Mouse (Mus musculus) midbrain, embryonic 13.5 days (tissue): Measurements from ENCODE around the gene Epb41l1. TPM values are rescaled to one million over a fixed set of nuclear protein-coding genes. Genes with fewer than 3 reads are reported as not detected.
"Not testable (repeated sequence)": the region's sequence is repeated elsewhere in the genome, so short reads cannot be mapped to it uniquely, and the experiment has no call there.

Experiments
- ATAC-seq: fragments of 200-750 bp; cut with Nextera tagmentation; 2 replicates; pipeline ENCODE4 v1.8.0; 2017; ENCODE audit warnings: mild to moderate bottlenecking, moderate TSS enrichment, moderate library complexity
- H3K27ac ChIP-seq: fragments of 300-500 bp; sonication (generic); 2 replicates; pipeline ENCODE4 v1.5.1; 2015; ENCODE audit warnings: inconsistent platforms, mild to moderate bottlenecking, moderate library complexity
- H3K27me3 ChIP-seq: fragments of 300-500 bp; sonication (generic); 2 replicates; pipeline ENCODE4 v1.6.1; 2015; ENCODE audit warnings: mild to moderate bottlenecking, inconsistent platforms
- H3K36me3 ChIP-seq: fragments of 300-500 bp; sonication (generic); 2 replicates; pipeline ENCODE4 v1.6.1; 2015; ENCODE audit warnings: mild to moderate bottlenecking, inconsistent platforms
- H3K4me1 ChIP-seq: fragments of 300-500 bp; sonication (generic); replicated peaks from 2 replicates; pipeline ENCODE4 v1.6.1; 2015; ENCODE audit warnings: inconsistent platforms
- H3K4me2 ChIP-seq: fragments of 300-500 bp; sonication (generic); replicated peaks from 2 replicates; pipeline ENCODE4 v1.6.1; 2015; ENCODE audit warnings: moderate library complexity, mild to moderate bottlenecking, inconsistent platforms
- H3K4me3 ChIP-seq: fragments of 300-500 bp; sonication (generic); replicated peaks from 2 replicates; pipeline ENCODE4 v1.5.1; 2015; ENCODE audit warnings: mild to moderate bottlenecking, inconsistent platforms
- H3K9ac ChIP-seq: fragments of 300-500 bp; sonication (generic); replicated peaks from 2 replicates; pipeline ENCODE4 v1.6.1; 2015; ENCODE audit warnings: mild to moderate bottlenecking, inconsistent platforms
- H3K9me3 ChIP-seq: fragments of 300-500 bp; sonication (generic); 2 replicates; pipeline ENCODE4 v1.6.1; 2016; ENCODE audit warnings: mild to moderate bottlenecking, inconsistent platforms
- WGBS: fragments of 180-500 bp; shearing (Covaris S2); methylation state at CpG from one replicate; pipeline ENCODE4 v1.1.7; 2015; 5-methylcytosine and 5-hydroxymethylcytosine counted together
- polyA plus RNA-seq: library from polyadenylated mRNA; unstranded; fragments of >200 nt; fragmentation: Nextera tagmentation; extraction: Ambion mirVana; gene quantifications from 2 replicates; pipeline ENCODE4 v1.2.1, GENCODE M21; 2015

The Epb41l1 gene
- polyA plus RNA-seq, 1 experiment from 2014 or later: 11.9 TPM

DNA sequence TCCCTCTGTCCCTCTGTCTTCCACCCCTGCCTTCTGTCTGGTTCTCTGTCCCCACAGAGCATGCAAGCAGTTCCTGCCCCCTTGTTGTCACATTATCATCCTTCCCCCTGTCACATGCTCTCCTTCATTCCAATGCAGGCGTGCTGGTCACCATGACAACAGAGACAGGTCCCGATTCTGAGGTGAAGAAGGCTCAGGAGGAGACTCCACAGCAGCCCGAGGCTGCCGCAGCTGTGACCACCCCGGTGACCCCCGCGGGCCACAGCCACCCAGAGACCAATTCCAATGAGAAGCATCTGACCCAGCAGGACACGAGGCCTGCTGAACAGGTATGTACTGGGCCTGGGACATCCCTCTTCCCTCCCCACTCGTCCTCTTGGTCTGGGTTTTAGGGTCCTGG is 73.1 kb downstream of the Epb41l1 start:
- no peak overlapping the region for H3K27ac ChIP-seq
- no peaks in the 10 kb centered on the region for H3K9me3 ChIP-seq
- ATAC-seq: peak; percentile 15; the same call in 1 of the 2 replicates
- H3K36me3 ChIP-seq: peaks cover 41% of the 10 kb centered on the region
- H3K4me2 ChIP-seq: no peak overlapping the region
- H3K4me3 ChIP-seq: no peak overlapping the region
- peak overlapping the region; percentile 42 for H3K9ac ChIP-seq
- H3K27me3 ChIP-seq: no peaks in the 10 kb centered on the region
- whole genome bisulfite sequencing: 27% methylated on average over 9 of the region's 9 CpGs
- H3K4me1 ChIP-seq: peaks cover 50% of the 10 kb centered on the region

DNA sequence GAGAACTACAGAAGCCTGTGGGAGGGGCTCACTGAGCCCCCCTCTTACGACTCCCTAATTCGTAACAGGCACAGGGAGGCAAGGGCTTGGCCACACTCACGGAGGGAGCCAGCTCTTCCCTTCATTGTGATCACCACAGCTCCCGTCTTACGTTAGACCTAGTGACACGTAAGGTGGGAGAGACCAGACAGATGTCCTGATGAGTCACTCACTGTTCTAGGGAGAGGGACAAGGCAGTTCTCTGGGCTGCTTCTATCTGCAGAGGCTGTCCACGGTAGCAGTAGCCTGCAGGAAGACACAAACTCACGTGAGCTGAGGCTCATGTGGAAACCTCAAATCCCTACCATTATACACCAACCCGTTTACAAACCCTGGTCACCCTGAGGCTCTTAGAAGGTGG is 73.8 kb downstream of the Epb41l1 start:
- Histone ChIP-seq H3K9me3 (no peaks in the 10 kb centered on the region), H3K4me2 (no peak overlapping the region), H3K27ac (no peak overlapping the region), H3K27me3 (no peaks in the 10 kb centered on the region), H3K4me3 (no peak overlapping the region), H3K36me3 (peaks cover 45% of the 10 kb centered on the region), H3K4me1 (peaks cover 50% of the 10 kb centered on the region), H3K9ac (no peak overlapping the region)
- no peak for ATAC-seq
- 82% methylated on average over 9 of the region's 9 CpGs for WGBS

DNA sequence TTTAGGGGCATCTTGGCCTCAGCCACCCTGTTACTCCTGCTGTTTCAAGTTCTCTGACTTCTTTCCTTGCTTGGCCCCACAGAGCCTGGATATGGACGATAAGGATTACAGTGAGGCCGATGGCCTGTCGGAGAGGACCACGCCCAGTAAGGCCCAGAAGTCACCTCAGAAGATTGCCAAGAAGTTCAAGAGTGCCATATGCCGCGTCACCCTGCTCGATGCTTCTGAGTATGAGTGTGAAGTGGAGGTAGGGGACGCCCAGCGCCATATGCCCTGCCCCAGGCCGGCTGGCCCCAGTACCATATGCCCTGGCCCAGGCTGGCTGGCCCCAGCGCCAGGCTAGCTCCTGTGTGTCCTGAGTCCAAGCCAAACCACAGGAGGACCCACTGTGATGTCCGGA is 74.2 kb downstream of the Epb41l1 start:
- WGBS: 95% methylated on average over 12 of the region's 12 CpGs
- Histone ChIP-seq H3K9ac (no peak overlapping the region), H3K36me3 (peaks cover 49% of the 10 kb centered on the region), H3K4me3 (no peak overlapping the region), H3K27ac (no peak overlapping the region), H3K4me1 (peaks cover 48% of the 10 kb centered on the region), H3K4me2 (no peak overlapping the region), H3K27me3 (no peaks in the 10 kb centered on the region), H3K9me3 (no peaks in the 10 kb centered on the region)
- no peak for ATAC-seq

DNA sequence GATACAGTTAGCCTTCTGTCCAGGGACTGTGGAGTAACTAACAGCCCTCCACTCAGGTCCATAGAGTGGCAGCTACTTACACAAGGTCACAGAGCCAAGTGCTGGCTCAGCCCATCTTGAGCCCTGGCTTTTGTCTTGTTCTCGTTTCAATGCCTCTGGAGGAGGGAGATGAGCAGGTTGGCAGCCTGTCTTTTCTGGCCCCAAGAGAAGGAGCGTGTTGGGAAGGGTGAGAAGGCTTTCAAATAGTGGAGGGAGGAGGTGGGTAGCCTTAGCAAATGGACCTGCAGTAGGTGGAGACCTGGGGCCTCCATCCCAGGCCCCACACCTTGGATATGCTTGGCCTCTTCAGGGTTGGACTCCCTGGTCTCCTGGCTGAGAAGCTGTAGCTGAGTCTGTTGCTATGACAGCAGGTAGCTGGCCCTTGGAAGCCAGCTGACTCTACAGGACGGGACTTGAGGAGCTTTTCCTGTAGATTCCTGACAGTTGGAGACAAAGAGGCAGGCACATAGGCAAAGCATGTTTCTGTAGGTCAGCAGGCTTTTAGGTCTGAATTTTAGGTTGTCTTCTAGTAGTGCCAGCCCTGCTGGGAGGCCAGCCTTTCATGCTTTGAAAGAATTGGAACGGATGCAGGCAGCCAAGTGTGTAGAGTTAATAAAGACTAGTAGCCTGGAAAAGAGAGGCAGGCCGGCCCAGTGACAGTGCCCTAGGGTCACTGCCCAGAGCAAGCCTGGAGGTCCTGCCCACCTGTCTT is 76.3 kb downstream of the Epb41l1 start:
- no peaks in the 10 kb centered on the region for H3K9me3 ChIP-seq
- H3K27me3 ChIP-seq: no peaks in the 10 kb centered on the region
- H3K9ac ChIP-seq: no peak overlapping the region
- H3K4me2 ChIP-seq: no peak overlapping the region
- ATAC-seq: no peak
- peaks cover 61% of the 10 kb centered on the region for H3K36me3 ChIP-seq
- 20% methylated on average over 5 of the region's 5 CpGs for WGBS
- H3K4me1 ChIP-seq: peaks cover 29% of the 10 kb centered on the region
- no peak overlapping the region for H3K4me3 ChIP-seq
- no peak overlapping the region for H3K27ac ChIP-seq

DNA sequence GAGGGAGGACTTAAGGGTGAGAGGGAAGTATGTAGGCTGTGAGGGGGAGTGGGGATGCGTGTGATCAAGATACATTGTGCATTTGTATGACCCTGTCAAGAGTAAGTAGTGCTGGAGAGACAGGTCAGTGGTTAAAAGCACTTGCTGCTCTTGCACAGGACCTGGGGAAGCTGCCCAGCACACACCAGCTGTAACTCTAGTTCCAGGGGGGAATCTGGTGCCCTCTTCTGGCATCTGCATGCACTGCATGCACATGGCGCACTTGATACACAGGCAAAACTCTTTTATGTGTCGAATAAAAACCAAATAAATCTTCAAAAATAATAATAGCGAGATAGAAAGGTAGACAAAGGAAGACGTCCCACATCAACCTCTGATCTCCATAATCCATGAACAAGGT is 77.2 kb downstream of the Epb41l1 start:
- no peak overlapping the region for H3K9ac ChIP-seq
- no peak overlapping the region for H3K27ac ChIP-seq
- 57% methylated on average over 5 of the region's 5 CpGs for WGBS
- no peak overlapping the region for H3K4me3 ChIP-seq
- H3K4me2 ChIP-seq: no peak overlapping the region
- ATAC-seq: 0 out of 2 replicates have a peak, but pooled peaks have one; percentile 31
- no peaks in the 10 kb centered on the region for H3K9me3 ChIP-seq
- H3K36me3 ChIP-seq: peaks cover 69% of the 10 kb centered on the region
- peaks cover 21% of the 10 kb centered on the region for H3K4me1 ChIP-seq
- H3K27me3 ChIP-seq: no peaks in the 10 kb centered on the region

DNA sequence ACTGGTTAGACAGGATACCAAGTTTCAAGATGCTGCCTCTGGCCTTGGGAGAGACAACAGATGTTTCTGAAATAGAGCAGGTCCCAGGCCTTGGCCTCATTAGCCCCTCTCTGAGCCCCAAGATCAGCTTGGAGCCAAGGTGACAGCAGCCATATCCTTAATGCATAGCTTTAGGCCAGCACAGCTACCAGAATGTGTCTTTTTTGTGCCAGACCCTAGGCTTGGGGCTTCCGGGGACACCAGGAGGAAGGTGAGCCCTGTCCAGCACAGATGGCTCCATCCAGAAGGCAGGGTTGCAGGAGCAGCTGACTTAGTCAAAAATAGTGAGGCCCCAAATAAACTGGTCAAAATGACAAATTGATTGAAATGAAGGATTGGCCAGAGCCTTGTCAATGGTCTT is 80.3 kb downstream of the Epb41l1 start:
- peaks cover 79% of the 10 kb centered on the region for H3K36me3 ChIP-seq

DNA sequence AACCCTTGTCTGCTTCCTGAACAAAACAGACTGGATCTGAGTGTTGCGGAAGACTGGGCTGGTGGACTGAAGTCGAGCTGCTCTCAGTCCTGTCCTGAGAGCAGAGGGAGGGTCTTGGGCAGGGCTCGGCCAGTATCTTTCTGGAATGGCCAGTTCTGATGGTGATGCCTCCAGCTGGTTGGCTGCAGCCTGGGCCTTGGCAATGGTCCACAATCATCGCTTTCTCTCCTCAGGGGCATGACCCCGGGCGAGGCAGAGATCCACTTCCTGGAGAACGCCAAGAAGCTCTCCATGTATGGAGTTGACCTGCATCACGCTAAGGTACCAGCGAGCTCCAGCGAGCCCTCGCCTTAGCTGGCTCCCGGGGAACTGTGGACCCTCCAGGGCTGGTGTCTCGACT is 84.8 kb downstream of the Epb41l1 start:
- no peak for ATAC-seq
- H3K27me3 ChIP-seq: no peaks in the 10 kb centered on the region
- H3K4me3 ChIP-seq: no peak overlapping the region
- H3K9me3 ChIP-seq: no peaks in the 10 kb centered on the region
- no peak overlapping the region for H3K27ac ChIP-seq
- no peaks in the 10 kb centered on the region for H3K4me1 ChIP-seq
- 92% methylated on average over 13 of the region's 13 CpGs for WGBS
- H3K4me2 ChIP-seq: no peak overlapping the region
- H3K36me3 ChIP-seq: peaks cover 84% of the 10 kb centered on the region
- H3K9ac ChIP-seq: no peak overlapping the region

More for the DNA sequence above, 80.3 kb downstream of the Epb41l1 start:
- WGBS: 97% methylated on average over 1 of the region's 1 CpGs
- Histone ChIP-seq H3K4me3 (no peak overlapping the region), H3K4me1 (peaks cover 5% of the 10 kb centered on the region), H3K27ac (no peak overlapping the region), H3K9me3 (no peaks in the 10 kb centered on the region), H3K9ac (no peak overlapping the region), H3K27me3 (no peaks in the 10 kb centered on the region), H3K4me2 (no peak overlapping the region)
- ATAC-seq: no peak

DNA sequence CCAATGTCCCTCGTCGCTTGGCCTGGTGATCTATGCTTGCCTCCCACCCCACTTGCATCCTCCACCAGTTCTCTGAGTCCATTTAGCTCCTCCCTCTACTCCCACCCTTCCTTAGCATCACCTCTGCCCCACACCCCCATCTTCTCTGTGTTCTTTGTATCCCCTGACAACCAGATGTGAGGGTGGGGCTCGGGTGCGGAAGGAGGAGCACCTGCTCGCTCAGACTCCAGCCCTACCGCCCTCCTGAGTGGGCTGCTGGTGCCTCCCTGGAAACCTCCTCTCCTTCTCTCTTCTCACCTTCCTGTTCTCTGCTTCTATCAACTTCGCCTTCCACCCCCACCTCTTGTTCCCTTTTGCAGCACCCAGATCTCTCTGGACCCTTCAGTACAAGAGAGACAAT is 91.3 kb downstream of the Epb41l1 start:
- H3K27me3 ChIP-seq: no peaks in the 10 kb centered on the region
- ATAC-seq: no peak
- WGBS: 88% methylated on average over 7 of the region's 7 CpGs
- H3K4me1 ChIP-seq: no peaks in the 10 kb centered on the region
- no peak overlapping the region for H3K9ac ChIP-seq
- H3K9me3 ChIP-seq: no peaks in the 10 kb centered on the region
- no peak overlapping the region for H3K4me2 ChIP-seq
- H3K36me3 ChIP-seq: peaks cover 71% of the 10 kb centered on the region
- H3K4me3 ChIP-seq: no peak overlapping the region
- no peak overlapping the region for H3K27ac ChIP-seq

DNA sequence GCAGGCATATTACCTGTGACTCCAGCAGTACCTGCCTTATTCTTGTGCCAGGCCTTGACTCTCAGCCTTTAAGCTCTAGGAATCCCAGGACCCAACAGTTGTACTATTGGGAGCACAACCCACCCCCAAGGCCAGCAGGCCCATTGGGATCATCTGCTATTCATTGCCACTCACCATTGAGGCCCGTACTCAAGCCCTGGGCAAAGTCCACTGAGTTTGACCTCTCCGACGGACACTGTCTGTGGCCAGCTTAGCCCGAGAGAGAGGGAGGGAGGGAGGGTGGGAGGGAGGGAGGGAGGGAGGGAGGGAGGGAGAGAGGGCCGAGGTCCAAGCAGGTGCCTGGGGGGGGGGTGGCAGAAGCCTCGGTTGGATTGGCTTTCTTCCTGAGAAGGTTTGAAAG is 91.9 kb downstream of the Epb41l1 start:
- H3K4me1 ChIP-seq: no peaks in the 10 kb centered on the region
- no peak overlapping the region for H3K4me2 ChIP-seq
- H3K27ac ChIP-seq: no peak overlapping the region
- H3K9ac ChIP-seq: no peak overlapping the region
- peaks cover 66% of the 10 kb centered on the region for H3K36me3 ChIP-seq
- H3K27me3 ChIP-seq: no peaks in the 10 kb centered on the region
- 67% methylated on average over 5 of the region's 6 CpGs for WGBS
- no peaks in the 10 kb centered on the region for H3K9me3 ChIP-seq
- no peak overlapping the region for H3K4me3 ChIP-seq
- ATAC-seq: no peak

DNA sequence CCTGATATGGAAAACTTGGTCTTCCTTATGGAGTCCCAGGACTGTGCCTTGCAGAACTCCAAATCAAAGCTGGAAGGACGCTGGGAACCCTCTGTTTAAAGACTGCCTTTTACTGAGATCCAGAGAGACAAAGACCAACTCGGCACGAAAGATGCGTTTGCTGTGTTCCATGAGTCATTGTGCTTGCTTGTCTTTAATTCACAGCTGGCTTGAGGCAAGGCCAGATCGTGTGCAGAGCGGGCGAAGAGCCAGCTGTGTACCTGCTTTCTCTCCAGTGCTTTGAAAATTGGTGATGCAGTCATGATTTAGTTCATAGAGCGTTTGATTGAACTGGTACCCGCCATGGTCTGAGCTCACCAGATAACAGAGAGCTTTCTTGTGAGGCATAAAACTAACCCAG is 94.4 kb downstream of the Epb41l1 start:
- H3K27me3 ChIP-seq: no peaks in the 10 kb centered on the region
- no peak overlapping the region for H3K27ac ChIP-seq
- H3K4me2 ChIP-seq: no peak overlapping the region
- WGBS: 89% methylated on average over 9 of the region's 9 CpGs
- no peak for ATAC-seq
- peaks cover 65% of the 10 kb centered on the region for H3K36me3 ChIP-seq
- H3K4me3 ChIP-seq: no peak overlapping the region
- no peaks in the 10 kb centered on the region for H3K4me1 ChIP-seq
- H3K9ac ChIP-seq: no peak overlapping the region
- no peaks in the 10 kb centered on the region for H3K9me3 ChIP-seq

DNA sequence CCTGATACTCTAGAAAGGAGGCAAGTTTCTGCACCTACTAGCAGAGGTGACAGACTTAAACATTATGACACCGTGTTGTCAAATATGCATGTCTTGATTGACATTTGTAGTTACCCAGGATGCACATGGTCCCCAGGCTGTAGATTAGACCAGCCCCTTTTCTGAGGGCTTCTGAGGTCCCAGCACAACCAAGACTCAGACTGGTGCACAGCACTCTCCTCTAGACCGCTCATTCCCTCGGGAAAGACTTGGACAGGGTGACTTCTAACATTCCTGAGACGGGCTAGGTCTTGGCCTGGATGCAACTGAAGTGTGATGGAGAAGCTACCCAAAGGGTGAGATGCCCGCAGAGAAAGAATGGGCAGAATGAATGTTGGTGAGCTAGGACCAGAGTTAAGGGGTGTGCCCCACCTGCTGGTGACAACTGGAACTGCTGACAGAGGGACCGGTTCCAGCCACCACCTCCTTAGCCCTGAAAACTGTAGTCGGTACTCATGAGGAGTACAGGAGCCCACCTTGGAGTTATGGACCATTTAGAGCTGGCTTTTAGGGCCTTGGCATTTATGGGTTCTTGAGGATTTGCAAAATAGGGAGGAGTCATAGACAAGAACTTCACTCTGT is 95.0 kb downstream of the Epb41l1 start:
- Histone ChIP-seq H3K36me3 (peaks cover 60% of the 10 kb centered on the region), H3K9ac (no peak overlapping the region), H3K27me3 (no peaks in the 10 kb centered on the region), H3K4me2 (no peak overlapping the region), H3K27ac (no peak overlapping the region), H3K4me3 (no peak overlapping the region), H3K9me3 (no peaks in the 10 kb centered on the region), H3K4me1 (no peaks in the 10 kb centered on the region)
- WGBS: 23% methylated on average over 7 of the region's 7 CpGs
- peak; percentile 75 for ATAC-seq

DNA sequence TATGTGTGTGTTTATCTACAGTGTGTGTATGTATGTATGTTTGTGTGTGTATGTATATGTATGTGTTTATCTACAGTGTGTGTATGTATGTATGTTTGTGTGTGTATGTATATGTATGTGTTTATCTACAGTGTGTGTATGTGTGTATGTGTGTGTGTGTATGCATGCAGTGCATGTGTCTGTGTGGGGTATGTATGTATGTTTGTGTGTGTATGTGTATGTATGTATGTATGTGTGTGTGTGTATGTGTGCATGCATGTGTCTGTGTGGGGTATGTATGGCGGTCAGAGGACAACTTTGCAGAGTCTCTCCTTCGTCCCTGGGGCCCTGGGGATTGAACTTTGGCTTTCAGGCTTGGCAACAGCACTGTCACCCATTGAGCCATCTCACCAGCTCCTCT is 96.0 kb downstream of the Epb41l1 start:
- not testable (repeated sequence) for H3K27me3 ChIP-seq, H3K4me3 ChIP-seq, H3K27ac ChIP-seq, H3K4me1 ChIP-seq, H3K4me2 ChIP-seq, H3K9me3 ChIP-seq, H3K9ac ChIP-seq
- ATAC-seq: peak; percentile 84
- peaks cover 59% of the 10 kb centered on the region for H3K36me3 ChIP-seq
- WGBS: 80% methylated on average over 2 of the region's 2 CpGs
